Mouse (Mus musculus) forebrain, embryonic 10.5 days (tissue): Measurements from ENCODE around the gene Casq2. TPM values are rescaled to one million over a fixed set of nuclear protein-coding genes. Genes with fewer than 3 reads are reported as not detected.
A peak's percentile ranks its signal among the peaks of the same experiment; 100 is the strongest.
"Not testable (repeated sequence)": the region's sequence is repeated elsewhere in the genome, so short reads cannot be mapped to it uniquely, and the experiment has no call there.

Source experiments
- DNase-seq: peaks from one replicate; pipeline ENCODE4 v3.0.0-alpha.2; 2017; ENCODE audit warnings: low spot score; ENCODE audit errors: extremely low spot score
- H3K27ac ChIP-seq: fragments of 300-500 bp; sonication (generic); 2 replicates; pipeline ENCODE4 v1.5.1; 2016; ENCODE audit warnings: mild to moderate bottlenecking
- H3K27me3 ChIP-seq: fragments of 300-500 bp; sonication (generic); 2 replicates; pipeline ENCODE4 v1.6.1; 2016; ENCODE audit warnings: mild to moderate bottlenecking; ENCODE audit not compliant: poor library complexity, severe bottlenecking
- H3K36me3 ChIP-seq: fragments of 300-500 bp; sonication (generic); replicated peaks from 2 replicates; pipeline ENCODE4 v1.6.1; 2016; ENCODE audit warnings: mild to moderate bottlenecking, moderate library complexity
- H3K4me1 ChIP-seq: fragments of 300-500 bp; sonication (generic); 2 replicates; pipeline ENCODE4 v1.6.1; 2016
- H3K4me3 ChIP-seq: fragments of 300-500 bp; sonication (generic); 2 replicates; pipeline ENCODE4 v1.5.1; 2016; ENCODE audit warnings: mild to moderate bottlenecking, moderate library complexity
- H3K9me3 ChIP-seq: fragments of 300-500 bp; sonication (generic); 2 replicates; pipeline ENCODE4 v1.6.1; 2016; ENCODE audit warnings: mild to moderate bottlenecking, moderate library complexity
- WGBS: fragments of 180-500 bp; shearing (Covaris S2); methylation state at CpG from one replicate; pipeline ENCODE4 v1.1.7; 2016; 5-methylcytosine and 5-hydroxymethylcytosine counted together
- polyA plus RNA-seq: library from polyadenylated mRNA; unstranded; fragments of >200 nt; fragmentation: Nextera tagmentation; extraction: Ambion mirVana; gene quantifications from 2 replicates; pipeline ENCODE4 v1.2.1, GENCODE M21; 2016

The Casq2 gene
- polyA plus RNA-seq, 1 experiment from 2014 or later = not detected

DNA sequence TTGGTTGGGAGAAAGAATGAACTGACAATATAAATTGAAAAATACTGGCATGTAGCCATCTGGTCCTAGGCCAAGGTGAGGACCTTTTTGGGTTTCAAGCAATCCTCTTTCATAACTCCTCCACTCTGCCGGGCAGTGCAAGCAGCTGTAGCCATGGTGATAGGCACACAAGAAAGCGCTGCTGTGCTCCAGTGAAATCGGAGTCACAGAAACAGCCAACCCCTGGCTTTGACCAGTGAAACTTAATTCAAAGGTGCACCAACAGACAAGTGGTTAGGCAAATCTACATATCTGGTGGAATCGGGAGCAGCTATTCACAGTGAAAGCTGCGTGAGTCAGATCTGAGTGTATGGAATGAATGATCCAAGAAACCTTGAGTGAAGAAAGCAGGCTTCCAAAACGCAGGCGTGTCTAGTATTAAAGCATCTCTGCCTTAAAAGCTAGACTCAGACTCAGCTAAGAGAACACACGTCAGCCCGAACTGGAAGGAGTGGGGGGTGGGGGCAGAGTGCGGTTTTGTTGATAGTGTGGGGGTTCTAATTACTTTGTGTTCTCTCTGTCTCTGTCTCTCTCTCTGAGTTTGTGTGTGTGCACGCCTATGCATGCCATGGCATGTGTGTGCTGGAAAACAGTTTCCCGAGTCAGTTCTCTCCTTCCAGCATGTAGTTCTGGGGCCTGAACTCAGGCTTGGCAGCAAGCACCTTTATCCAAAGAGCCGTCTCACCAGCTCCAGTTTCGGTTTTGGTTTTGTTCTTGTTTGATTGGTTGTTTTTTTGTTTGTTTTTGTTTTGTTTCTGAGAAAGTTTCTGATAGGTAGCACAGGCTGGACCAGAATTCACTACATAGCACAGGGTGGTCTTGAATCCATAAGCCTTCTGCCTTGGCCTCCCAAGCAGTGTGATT, 73.5 kb downstream of the Casq2 start:
- peaks cover 50% of the 10 kb centered on the region for H3K36me3 ChIP-seq
- peaks cover 8% of the 10 kb centered on the region; the same call in 1 of the 2 replicates for H3K27me3 ChIP-seq
- H3K9me3 ChIP-seq = no peaks in the 10 kb centered on the region
- H3K4me3 ChIP-seq = no peak overlapping the region
- no peak for DNase-seq
- 84% methylated on average over 14 of the region's 14 CpGs for WGBS
- H3K27ac ChIP-seq = no peak overlapping the region
- H3K4me1 ChIP-seq = peaks cover 18% of the 10 kb centered on the region

DNA sequence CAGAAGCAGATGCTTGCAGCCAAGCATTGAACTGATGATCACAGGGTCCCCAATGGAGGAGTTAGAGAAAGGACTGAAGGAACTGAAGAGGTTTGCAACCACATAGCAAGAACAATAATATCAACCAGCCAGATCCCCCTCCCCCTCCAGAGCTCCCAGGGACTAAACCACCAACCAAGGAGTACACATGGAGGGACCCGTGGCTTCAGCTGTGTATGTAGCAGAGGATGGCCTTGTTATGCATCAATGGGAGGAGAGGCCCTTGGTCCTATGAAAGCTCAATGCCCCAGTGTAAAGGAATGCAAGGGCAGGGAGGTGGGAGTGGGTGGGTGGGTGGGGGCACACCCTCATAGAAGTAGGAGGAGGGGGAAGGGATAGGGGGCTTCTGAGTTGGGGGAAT, 77.6 kb downstream of the Casq2 start:
- not testable (repeated sequence) for DNase-seq, H3K9me3 ChIP-seq, H3K4me3 ChIP-seq
- H3K36me3 ChIP-seq = peaks cover 33% of the 10 kb centered on the region
- peaks cover 46% of the 10 kb centered on the region for H3K4me1 ChIP-seq
- WGBS = 89% methylated on average over 1 of the region's 1 CpGs
- peak overlapping the region; percentile 76; the same call in 1 of the 2 replicates for H3K27ac ChIP-seq
- H3K27me3 ChIP-seq = peaks cover 21% of the 10 kb centered on the region

DNA sequence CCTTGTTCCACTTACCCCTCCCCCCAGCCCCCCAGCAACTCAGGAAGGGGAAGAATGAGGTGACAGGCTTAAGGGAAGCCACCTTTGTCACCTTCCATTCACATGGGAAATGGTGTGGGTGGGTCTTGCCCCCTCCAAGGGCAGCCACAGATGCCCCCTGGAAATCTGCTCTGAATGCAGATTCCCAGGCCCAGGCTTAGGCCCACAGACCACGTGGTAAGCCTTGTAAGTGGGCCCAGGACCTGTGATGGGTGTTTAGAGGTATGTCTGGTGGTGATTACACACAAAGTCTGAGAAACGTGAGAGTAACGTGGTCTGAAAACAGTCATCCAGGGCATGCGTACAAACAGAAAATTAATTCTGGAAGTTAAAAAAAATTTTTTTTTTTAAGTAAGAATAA, 78.7 kb downstream of the Casq2 start:
- peaks cover 28% of the 10 kb centered on the region for H3K36me3 ChIP-seq
- 0 out of 2 replicates have a peak overlapping the region, but pooled peaks have one; percentile 3 for H3K4me3 ChIP-seq
- H3K27ac ChIP-seq = peak overlapping the region; percentile 76
- H3K27me3 ChIP-seq = peaks cover 30% of the 10 kb centered on the region
- H3K9me3 ChIP-seq = no peaks in the 10 kb centered on the region
- WGBS = 64% methylated on average over 4 of the region's 4 CpGs
- peaks cover 35% of the 10 kb centered on the region for H3K4me1 ChIP-seq
- no peak for DNase-seq

DNA sequence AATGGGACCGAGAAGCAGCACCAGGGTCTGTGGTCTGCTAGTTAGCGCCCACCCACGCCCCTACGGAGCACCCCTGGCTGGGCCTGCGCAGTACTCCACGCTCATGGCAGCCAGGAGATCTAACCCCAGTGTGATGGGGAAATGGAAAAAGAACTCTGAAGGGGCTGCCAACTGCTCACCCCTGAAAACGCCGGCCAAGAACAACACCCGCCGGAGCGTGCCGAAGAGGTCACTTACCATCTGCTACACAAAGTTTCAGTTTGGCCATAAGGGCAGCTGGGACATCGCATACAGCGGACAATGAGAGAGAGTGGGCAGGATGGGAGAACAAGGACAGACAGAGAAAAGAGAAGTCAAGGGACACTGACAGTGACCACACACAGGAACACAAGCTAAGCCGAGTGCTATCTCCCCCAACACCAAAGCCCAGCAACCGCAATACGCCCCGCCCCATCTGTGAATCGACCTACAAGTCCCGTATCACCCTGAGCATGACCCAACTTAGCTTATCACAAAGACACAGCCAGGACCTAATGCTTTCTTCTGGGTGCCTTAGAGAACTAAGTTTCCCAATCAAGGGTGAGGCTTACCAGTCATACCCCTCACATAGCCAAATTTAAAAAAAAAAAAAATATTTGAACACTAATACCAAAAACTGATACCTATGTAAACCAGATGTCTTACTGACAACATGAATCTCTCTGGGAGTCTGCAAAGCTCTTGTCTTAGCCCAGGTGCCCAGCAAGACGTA, 79.5 kb downstream of the Casq2 start:
- H3K27me3 ChIP-seq = peaks cover 30% of the 10 kb centered on the region
- H3K9me3 ChIP-seq = no peaks in the 10 kb centered on the region
- H3K4me1 ChIP-seq = peaks cover 35% of the 10 kb centered on the region
- 88% methylated on average over 21 of the region's 21 CpGs for WGBS
- H3K4me3 ChIP-seq = peak overlapping the region; percentile 1; the same call in 1 of the 2 replicates
- peak overlapping the region; percentile 76 for H3K27ac ChIP-seq
- peaks cover 28% of the 10 kb centered on the region for H3K36me3 ChIP-seq
- DNase-seq = no peak

DNA sequence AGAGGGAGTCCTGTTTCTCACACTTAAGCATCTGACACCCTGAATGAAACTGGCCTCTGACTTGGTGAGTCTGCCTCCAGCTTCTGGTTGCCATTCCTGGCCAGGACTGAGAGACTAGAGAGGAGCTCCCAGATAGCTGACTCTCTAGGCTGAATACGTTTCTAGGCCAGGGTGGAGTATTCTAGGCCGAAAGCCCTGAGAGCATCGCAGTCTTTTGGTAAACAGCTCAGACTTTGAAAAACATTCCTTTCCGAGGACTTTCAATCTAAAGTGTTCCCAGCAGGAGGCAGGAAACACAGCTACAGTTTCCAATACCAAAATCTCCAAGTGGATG, 80.0 kb downstream of the Casq2 start:
- Histone ChIP-seq H3K27me3 (peaks cover 30% of the 10 kb centered on the region), H3K4me3 (no peak overlapping the region), H3K9me3 (no peaks in the 10 kb centered on the region), H3K4me1 (peaks cover 35% of the 10 kb centered on the region), H3K27ac (peak overlapping the region; percentile 58), H3K36me3 (peaks cover 23% of the 10 kb centered on the region)
- 73% methylated on average over 4 of the region's 4 CpGs for WGBS
- no peak for DNase-seq

DNA sequence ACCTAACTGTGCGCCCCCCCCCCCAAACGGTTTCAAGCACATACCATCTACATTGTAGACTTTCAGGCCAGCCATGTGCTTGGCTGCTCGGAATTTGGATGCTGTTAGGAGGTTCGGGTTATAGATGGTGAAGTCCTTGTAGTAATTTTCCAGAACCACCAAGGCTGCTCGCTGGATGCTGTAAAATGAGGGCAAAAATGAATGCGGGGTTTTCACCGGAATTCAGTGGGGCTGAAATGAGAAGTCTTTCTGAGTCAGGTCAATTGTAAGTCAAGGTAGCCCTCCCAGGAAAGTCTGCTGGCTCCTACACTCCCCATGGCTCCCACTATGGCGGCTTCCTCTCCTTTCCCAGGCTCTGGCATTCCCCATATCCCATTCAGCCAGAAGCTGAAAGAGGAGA, 80.6 kb downstream of the Casq2 start:
- DNase-seq = no peak
- WGBS = 79% methylated on average over 8 of the region's 8 CpGs
- H3K4me1 ChIP-seq = peaks cover 35% of the 10 kb centered on the region
- no peak overlapping the region for H3K4me3 ChIP-seq
- peak overlapping the region; percentile 58 for H3K27ac ChIP-seq
- H3K9me3 ChIP-seq = no peaks in the 10 kb centered on the region
- peaks cover 17% of the 10 kb centered on the region for H3K36me3 ChIP-seq
- H3K27me3 ChIP-seq = peaks cover 30% of the 10 kb centered on the region

DNA sequence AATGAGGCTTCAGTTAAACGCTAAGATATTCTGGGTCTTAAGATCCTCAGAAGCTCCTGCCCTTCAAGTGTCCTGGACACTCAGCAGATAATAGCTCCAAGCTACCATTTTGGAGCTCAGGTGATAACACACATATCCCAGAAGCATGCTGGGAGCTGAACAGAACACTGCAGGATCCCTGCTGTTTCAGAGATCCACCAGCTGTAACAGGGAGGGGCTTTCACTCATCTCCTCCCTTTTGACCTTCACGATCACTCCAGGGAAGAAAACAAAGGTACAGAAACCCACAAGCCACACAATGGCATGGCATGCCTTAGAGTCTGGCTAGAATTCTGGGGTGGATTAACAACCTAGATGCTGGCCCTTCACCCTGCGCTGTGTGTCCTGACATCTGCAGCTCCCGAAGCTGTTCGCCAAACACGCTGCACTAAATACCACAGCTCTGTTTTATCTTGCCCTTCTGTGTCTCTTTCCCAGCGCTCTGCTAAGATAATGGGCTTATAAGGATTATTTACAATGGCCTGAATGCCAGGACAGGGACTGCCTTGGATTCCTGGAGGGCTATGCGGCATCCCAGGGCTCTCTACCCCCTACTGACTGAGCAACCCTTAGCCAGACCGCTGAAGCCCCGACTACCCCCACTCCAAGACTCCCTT, 81.5 kb downstream of the Casq2 start:
- DNase-seq = no peak
- H3K4me3 ChIP-seq = peak overlapping the region; percentile 19; the same call in 1 of the 2 replicates
- peak overlapping the region; percentile 51 for H3K27ac ChIP-seq
- peaks cover 15% of the 10 kb centered on the region for H3K36me3 ChIP-seq
- 6% methylated on average over 10 of the region's 10 CpGs for WGBS
- H3K27me3 ChIP-seq = peaks cover 30% of the 10 kb centered on the region
- H3K9me3 ChIP-seq = no peaks in the 10 kb centered on the region
- H3K4me1 ChIP-seq = peaks cover 35% of the 10 kb centered on the region

DNA sequence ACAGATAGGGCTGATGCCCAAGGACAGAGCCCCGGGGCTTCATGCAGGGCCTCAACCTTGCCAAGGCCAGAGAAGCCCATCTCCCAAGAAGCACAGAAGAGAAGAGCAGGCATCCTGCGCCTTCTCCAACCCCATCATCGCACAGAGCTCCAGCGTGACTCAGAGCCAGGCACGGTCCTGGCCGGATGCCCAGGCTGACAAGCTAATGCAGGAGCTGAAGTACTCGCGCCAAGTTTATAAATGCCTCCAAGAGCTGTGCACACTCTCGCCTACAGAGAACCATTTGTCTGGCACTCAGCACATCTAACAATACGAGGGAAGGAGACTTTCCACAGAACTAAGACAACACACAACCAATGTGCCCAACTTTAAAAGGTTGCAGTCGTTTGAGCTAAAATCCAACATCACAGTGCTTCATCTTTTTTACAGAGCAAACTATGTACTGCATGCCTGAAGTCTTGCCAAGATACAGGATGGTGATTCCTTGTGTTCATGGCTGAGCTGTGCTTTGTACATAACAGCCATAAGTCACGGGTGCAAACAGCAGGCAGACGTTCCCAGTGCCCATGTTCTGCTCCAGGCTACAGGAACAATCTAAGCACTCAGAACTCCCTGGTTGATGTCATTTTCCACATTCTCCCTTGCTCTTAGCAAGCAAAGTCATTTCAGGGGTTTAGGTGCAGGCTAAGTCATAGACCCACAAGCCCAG, 83.1 kb downstream of the Casq2 start:
- Histone ChIP-seq H3K36me3 (0 out of 2 replicates have a peak, but pooled peaks cover 1% of the 10 kb centered on the region), H3K9me3 (no peaks in the 10 kb centered on the region), H3K4me3 (no peak overlapping the region), H3K27ac (no peak overlapping the region), H3K4me1 (peaks cover 33% of the 10 kb centered on the region), H3K27me3 (peaks cover 30% of the 10 kb centered on the region)
- 92% methylated on average over 13 of the region's 13 CpGs for whole genome bisulfite sequencing
- DNase-seq = no peak

DNA sequence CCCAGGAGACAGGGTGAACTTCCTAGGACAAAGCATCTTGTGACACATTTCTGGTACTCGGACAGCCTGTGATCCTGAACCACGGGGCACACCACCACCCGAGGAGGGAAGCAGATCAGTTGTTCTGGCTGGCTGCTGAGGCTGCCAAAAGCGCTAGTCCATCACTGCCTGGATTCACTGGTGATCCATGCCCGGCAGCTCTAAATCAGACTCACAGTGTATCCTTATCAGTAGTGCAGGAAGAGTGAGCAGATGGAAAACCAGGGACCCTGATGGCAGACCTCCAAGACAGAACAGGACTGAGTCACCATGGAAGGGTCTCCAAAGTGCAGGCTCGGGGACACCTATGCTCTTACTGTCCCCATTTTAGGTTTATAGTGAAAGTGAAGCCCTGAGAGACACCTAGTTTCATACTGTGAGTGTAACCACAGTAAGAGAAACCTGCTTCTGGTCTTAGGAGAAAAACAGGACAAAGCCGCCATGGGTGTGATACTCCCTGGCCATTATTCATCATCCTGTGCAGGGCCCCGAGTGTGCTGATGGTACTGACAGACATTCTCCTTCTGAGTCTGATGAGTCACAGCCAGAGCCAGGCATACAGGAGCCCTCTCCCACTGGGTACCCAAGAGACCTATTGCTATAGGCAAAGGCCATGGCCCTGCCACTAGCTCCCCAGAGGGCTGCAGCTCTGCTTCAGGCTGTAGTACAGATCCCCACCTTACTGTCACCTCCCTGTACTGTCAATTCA, 88.1 kb downstream of the Casq2 start:
- DNase-seq = no peak
- H3K27ac ChIP-seq = no peak overlapping the region
- H3K4me3 ChIP-seq = no peak overlapping the region
- peaks cover 13% of the 10 kb centered on the region; the same call in 1 of the 2 replicates for H3K27me3 ChIP-seq
- peaks cover 12% of the 10 kb centered on the region for H3K4me1 ChIP-seq
- no peaks in the 10 kb centered on the region for H3K9me3 ChIP-seq
- H3K36me3 ChIP-seq = peaks cover 3% of the 10 kb centered on the region; the same call in 1 of the 2 replicates
- WGBS = 88% methylated on average over 8 of the region's 8 CpGs

DNA sequence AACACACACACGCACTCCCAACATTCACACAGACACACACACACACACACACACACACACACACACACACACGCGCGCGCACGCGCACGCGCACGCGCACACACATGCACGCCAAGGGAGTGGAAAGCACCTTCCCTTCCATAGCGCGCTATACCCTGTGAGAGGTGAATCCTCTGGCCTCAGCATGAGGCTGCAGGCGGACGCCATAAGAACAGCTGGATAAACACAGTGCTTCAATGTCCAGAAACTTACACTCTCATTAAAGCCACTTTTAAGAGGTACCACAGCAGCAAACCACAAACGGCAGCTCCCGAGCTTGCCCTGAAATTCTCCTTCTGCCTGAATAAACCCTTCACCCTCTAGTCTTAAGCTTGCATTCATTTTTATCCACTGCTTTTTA, 89.5 kb downstream of the Casq2 start:
- Histone ChIP-seq H3K27me3 (peaks cover 12% of the 10 kb centered on the region; the same call in 1 of the 2 replicates), H3K9me3 (no peaks in the 10 kb centered on the region), H3K27ac (no peak overlapping the region), H3K36me3 (peaks cover 3% of the 10 kb centered on the region; the same call in 1 of the 2 replicates), H3K4me1 (peaks cover 26% of the 10 kb centered on the region), H3K4me3 (no peak overlapping the region)
- 89% methylated on average over 17 of the region's 18 CpGs for whole genome bisulfite sequencing
- DNase-seq = no peak

DNA sequence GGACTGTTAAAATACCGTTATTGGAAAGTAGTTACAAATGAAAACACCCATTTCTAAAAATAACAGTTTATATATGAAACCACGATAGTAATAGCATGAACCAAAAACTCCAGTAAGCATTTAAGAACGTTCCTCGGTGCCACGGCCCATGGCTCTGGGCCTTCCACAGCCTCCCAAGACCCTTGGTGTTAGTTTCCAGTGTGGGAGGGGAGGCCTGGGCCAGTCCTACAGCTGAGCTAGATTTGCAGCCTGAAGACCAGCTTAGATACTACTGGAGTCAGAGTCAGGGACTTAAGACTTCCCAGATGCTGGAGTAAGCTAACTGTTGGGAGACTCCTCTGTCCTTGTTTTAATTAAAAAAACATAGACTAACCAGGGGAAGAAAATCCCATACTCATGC, 89.9 kb downstream of the Casq2 start:
- no peak overlapping the region for H3K27ac ChIP-seq
- no peaks in the 10 kb centered on the region for H3K9me3 ChIP-seq
- DNase-seq = no peak
- WGBS = 93% methylated on average over 5 of the region's 5 CpGs
- peaks cover 3% of the 10 kb centered on the region; the same call in 1 of the 2 replicates for H3K36me3 ChIP-seq
- peaks cover 16% of the 10 kb centered on the region; the same call in 1 of the 2 replicates for H3K27me3 ChIP-seq
- H3K4me3 ChIP-seq = no peak overlapping the region
- peaks cover 31% of the 10 kb centered on the region for H3K4me1 ChIP-seq
